Mouse (Mus musculus): ENCODE results near the gene Nfs1. TPM values are rescaled to one million over a fixed set of nuclear protein-coding genes. Genes with fewer than 3 reads are reported as not detected.
"Not testable (repeated sequence)": the region's sequence is repeated elsewhere in the genome, so short reads cannot be mapped to it uniquely, and the experiment has no call there.

Nfs1 gene
- total RNA-seq (2021), result 10 to 100 TPM; 25.4 to 26.6 TPM

- peak; percentile 98 for DNase-seq
- intact Hi-C loops (cut with DNase I), result no loop called here
These were observed at the start of gene Nfs1, which contains the start of gene Romo1 for GRCm38 (mm10) chr2:156143953-156144724. Gene Nfs1 (minus strand): TSS chr2:156144186. Gene Romo1 (plus strand): TSS chr2:156144039.

- intact Hi-C loops (cut with DNase I), result no loop called here
- DNase-seq, result no peak
These were observed 49.3 kb upstream of the Nfs1 start for GRCm38 (mm10) chr2:156193066-156193862.

GRCm38 (mm10) chr2:156192068-156192467 lies 48.1 kb upstream of the Nfs1 start:
- intact Hi-C loops (cut with DNase I), result no loop called here

GRCm38 (mm10) chr2:156191540-156191939 lies 47.6 kb upstream of the Nfs1 start:
- DNase-seq, result no peak
- intact Hi-C loops (cut with DNase I), result no loop called here

More at GRCm38 (mm10) chr2:156192068-156192467, 48.1 kb upstream of the Nfs1 start:
- DNase-seq, result no peak

GRCm38 (mm10) chr2:156190004-156190896 lies 46.3 kb upstream of the Nfs1 start:
- DNase-seq, result no peak
- intact Hi-C loops (cut with DNase I), result no loop called here

GRCm38 (mm10) chr2:156189241-156189640 lies 45.3 kb upstream of the Nfs1 start:
- not testable (repeated sequence) for DNase-seq
- intact Hi-C loops (cut with DNase I), result loop anchor here (10.0 kb wide), 1 partner anchor 86 kb away; no protein-coding TSS in a partner anchor

GRCm38 (mm10) chr2:156181592-156181991 lies 37.6 kb upstream of the Nfs1 start:
- intact Hi-C loops (cut with DNase I), result loop anchor here (10.0 kb wide), 1 partner anchor 93 kb away; no protein-coding TSS in a partner anchor

GRCm38 (mm10) chr2:156180824-156181590 lies 37.0 kb upstream of the Nfs1 start:
- no peak for DNase-seq
- intact Hi-C loops (cut with DNase I), result loop anchor here (10.0 kb wide), 1 partner anchor 94 kb away; no protein-coding TSS in a partner anchor

More at GRCm38 (mm10) chr2:156181592-156181991, 37.6 kb upstream of the Nfs1 start:
- no peak for DNase-seq

- intact Hi-C loops (cut with DNase I), result loop anchor here (10.0 kb wide), 1 partner anchor 95 kb away; no protein-coding TSS in a partner anchor
- DNase-seq, result peak; percentile 100
These were observed 36.3 kb upstream of the Nfs1 start, which contains the start of gene Rbm39 for GRCm38 (mm10) chr2:156180094-156180821. Gene Rbm39 (minus strand): TSS chr2:156180238.

GRCm38 (mm10) chr2:156179796-156180093 lies 35.8 kb upstream of the Nfs1 start:
- no peak for DNase-seq
- intact Hi-C loops (cut with DNase I), result loop anchor here (10.0 kb wide), 1 partner anchor 95 kb away; no protein-coding TSS in a partner anchor

GRCm38 (mm10) chr2:156179046-156179795 lies 35.2 kb upstream of the Nfs1 start:
- intact Hi-C loops (cut with DNase I), result no loop called here
- peak; percentile 82 for DNase-seq

- intact Hi-C loops (cut with DNase I), result no loop called here
- DNase-seq, result no peak
These were observed 33.7 kb upstream of the Nfs1 start for GRCm38 (mm10) chr2:156177651-156178050.

- intact Hi-C loops (cut with DNase I), result no loop called here
- DNase-seq, result no peak
These were observed 33.1 kb upstream of the Nfs1 start for GRCm38 (mm10) chr2:156177079-156177478.

- intact Hi-C loops (cut with DNase I), result loop anchor here (10.0 kb wide), 1 partner anchor 192 kb away; no protein-coding TSS in a partner anchor
These were observed 22.6 kb upstream of the Nfs1 start for GRCm38 (mm10) chr2:156166557-156166956.

GRCm38 (mm10) chr2:156165478-156165877 lies 21.5 kb upstream of the Nfs1 start:
- no peak for DNase-seq
- intact Hi-C loops (cut with DNase I), result loop anchor here (10.0 kb wide), 1 partner anchor 191 kb away; no protein-coding TSS in a partner anchor

More at GRCm38 (mm10) chr2:156166557-156166956, 22.6 kb upstream of the Nfs1 start:
- DNase-seq, result no peak

GRCm38 (mm10) chr2:156151538-156151937 lies 7.6 kb upstream of the Nfs1 start:
- intact Hi-C loops (cut with DNase I), result no loop called here

GRCm38 (mm10) chr2:156147316-156147915 lies 3.4 kb upstream of the Nfs1 start:
- no peak for DNase-seq
- intact Hi-C loops (cut with DNase I), result no loop called here

More at GRCm38 (mm10) chr2:156151538-156151937, 7.6 kb upstream of the Nfs1 start:
- no peak for DNase-seq
